Mouse (Mus musculus) adrenal gland, adult 8-10 months (tissue): ENCODE results near the gene Mcm9. TPM values are rescaled to one million over a fixed set of nuclear protein-coding genes. Genes with fewer than 3 reads are reported as not detected.
"Not testable (repeated sequence)": the region's sequence is repeated elsewhere in the genome, so short reads cannot be mapped to it uniquely, and the experiment has no call there.

Experiments used
- DNase-seq: peaks from one replicate; pipeline ENCODE4 v3.0.0; 2022
- total RNA-seq, 4 experiments: library from RNA; stranded (reverse); gene quantifications; 2 replicates each; pipeline ENCODE4 v1.2.4; 2022

Gene Mcm9
- 10 to 100 TPM; 10.3 to 16.2 (median 13.9) TPM for total RNA-seq

DNA sequence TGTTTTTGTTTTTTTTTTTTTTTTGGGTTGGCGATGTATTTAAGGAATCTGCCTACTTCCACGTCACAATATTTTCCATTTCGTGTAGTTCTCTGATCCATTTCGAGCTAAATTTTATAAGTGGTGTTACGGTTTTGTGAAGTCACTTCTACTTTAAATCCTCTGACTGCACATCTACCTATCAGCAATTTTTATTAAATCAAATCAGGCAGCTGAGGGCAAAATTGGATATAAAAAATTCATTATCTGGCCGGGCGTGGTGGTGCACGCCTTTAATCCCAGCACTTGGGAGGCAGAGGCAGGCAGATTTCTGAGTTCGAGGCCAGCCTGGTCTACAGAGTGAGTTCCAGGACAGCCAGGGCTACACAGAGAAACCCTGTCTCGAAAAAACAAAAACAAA lies at the start of gene Mcm9:
Mcm9 (minus strand) TSS at position 101 of the 400 bp plus-strand sequence.
- DNase-seq: not testable (repeated sequence)

GRCm38 (mm10) chr10:53661788-53662187 lies 31.5 kb upstream of the Mcm9 start:
- DNase-seq: no peak

DNA sequence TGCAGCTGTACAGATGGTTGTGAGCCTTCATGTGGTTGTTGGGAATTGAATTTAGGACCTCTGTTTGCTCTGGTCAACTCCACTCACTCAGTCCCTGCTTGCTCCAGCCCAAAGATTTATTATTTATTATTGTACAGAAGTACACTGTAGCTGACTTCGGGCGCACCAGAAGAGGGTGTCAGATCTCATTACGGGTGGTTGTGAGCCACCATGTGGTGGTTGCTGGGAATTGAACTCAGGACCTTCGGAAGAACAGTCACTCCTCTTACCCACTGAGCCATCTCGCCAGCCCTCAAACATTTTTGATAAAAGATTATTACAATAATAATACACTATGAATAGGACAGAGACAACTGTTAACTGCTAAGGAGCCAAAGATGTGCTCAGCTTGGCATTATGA lies 24.0 kb upstream of the Mcm9 start:
- not testable (repeated sequence) for DNase-seq

DNA sequence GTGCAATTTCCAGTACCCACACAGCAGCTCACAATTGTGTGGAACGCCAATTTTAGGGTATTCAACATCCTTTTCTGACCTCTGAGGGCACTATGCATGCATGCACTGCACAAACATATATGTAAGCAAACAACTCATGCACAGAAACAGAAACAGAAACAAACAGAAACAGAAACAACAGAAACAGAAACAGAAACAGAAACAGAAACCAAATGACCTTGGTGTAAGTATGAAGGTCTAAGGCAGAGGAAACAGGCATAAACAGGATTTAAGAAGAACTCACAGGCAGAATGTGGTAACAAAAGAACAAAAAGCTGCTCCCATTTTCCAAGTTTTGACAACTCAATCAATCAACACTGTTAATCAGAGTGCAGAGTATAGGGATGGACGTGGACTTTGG lies 20.4 kb upstream of the Mcm9 start:
- no peak for DNase-seq

DNA sequence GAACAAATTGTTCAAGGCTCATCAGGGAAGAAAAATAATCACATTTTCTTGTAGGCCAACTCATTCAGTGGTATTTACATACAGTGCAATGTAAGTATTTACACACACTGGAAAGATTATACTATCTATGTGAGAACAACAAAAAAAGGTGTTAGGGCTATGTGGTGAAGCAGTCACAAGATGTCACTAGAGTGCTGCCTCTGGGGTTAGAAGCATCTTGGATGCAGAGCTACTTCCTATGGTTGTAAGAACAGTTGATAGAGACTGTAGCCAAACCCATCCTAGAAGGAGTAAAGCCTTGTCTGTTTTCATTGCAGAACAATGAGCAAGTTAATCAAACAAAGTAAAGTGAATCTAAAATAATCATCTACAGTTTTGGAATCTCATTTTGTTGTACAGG lies 11.3 kb upstream of the Mcm9 start:
- DNase-seq: no peak

DNA sequence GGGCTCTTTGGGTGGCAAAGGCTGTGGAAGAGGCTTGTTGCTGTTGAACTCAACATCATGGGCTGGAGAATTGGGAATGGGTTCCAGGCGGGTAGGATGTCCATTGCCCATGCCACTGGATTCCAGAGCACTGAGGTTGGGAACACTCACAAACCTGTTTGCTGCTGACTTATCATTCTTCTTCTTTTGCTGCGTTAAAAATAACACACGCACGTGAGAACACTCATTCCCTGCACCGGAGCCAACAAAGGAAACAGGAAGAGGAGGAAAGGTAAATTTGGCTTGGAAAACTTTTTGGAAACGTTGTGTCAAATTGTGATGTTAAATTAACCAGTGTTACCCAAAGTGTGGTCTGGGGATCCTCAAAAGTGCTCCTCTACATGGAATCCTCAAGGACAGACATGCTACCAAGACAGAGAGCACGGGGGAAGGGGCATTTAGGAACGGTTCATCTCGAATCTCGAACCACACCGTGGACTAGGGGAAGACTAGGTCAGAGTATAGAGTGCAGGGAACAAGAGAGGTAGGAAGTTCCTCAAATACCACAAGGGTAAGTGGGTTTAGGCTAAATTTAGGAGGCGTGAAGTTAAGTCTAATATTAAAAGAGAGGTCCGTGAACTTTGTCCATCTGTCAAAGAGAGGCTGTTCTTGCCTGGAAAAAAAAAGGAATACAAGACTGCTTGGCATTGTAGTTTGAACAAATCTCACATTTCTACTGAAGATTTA lies 5.2 kb upstream of the Mcm9 start:
- no peak for DNase-seq

- DNase-seq: no peak
Measured at GRCm38 (mm10) chr10:53634160-53634559, 3.9 kb upstream of the Mcm9 start.

GRCm38 (mm10) chr10:53629918-53630250 lies 355 bp downstream of the Mcm9 start:
- peak; percentile 97 for DNase-seq

GRCm38 (mm10) chr10:53629247-53629917 lies 857 bp downstream of the Mcm9 start:
- DNase-seq: peak; percentile 85

GRCm38 (mm10) chr10:53615850-53616616 lies 14.2 kb downstream of the Mcm9 start:
- DNase-seq: no peak

DNA sequence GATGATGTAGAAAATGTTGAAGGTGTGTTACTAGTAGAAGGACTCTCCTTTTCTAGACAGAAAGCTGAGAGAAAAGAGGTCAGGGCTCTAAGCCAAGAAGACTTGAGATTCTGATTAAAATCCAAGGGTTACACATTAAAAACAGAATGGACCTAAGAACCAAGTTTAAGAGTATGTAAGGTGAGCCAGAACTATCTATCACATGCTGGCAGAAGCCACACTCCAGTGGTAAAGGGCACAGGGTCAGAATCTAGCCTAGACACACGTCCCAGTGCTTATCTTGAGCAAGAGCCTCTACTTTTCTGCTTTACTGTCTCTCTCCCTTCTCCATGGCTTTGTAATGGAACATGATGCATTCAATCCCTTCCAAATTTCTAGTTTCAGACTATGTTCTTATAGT lies 16.3 kb downstream of the Mcm9 start:
- DNase-seq: no peak

GRCm38 (mm10) chr10:53612172-53612571 lies 18.1 kb downstream of the Mcm9 start:
- DNase-seq: no peak

DNA sequence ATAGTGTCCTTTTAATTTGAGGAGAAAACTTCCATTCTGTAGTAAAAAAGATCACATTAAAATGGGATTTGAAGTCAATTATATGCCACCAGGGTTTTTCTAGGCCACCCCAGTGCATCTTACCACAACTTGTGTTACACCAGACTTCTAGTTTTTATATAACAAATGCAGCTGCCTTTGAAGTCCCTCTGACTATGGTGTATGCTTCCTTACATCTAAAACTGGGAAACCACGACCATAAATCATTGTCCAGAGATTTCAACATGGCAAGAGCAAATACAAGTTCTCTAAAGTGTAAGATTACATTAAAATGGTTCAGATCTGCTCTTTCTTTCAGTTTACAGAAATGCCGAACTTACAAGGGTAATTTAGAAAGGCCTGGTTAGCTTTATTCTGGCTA lies 22.0 kb downstream of the Mcm9 start:
- DNase-seq: no peak

DNA sequence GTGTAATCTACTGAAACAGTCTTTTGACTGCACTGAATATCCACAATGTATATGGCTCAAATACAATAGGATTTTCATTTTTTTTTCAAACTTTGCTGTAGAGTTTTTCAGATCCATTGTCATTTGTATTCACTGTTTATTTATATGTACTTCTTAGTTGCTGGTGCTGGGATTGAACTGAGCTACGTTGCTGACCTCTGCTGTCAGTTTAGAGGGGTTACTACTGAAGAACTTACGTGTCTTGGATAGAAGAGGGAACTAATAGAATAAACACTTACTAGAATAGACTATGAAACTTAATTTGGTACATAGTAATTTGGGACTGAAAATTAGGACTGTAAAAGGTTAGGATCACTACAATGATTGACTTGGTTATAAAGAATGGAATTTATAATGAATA lies 24.9 kb downstream of the Mcm9 start:
- DNase-seq: no peak

DNA sequence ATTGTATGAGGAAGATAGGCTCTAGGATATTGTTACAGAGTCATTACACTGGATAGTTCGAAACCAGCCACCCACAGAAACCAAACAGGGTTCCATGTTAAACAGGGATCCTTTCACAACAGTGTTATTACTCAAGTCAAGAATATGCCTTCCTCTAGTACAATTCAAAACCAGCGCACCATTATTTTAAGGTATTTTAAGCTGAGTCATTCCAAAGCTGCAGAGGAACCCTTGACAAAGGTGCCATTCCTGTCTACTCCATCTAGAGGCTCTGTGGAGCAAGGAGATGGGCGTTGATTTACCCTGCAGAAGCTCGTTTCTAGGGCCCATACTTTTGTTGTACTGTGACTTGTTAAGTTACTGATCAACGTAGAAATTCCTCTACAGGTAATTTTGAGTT lies 31.4 kb downstream of the Mcm9 start:
- DNase-seq: no peak

GRCm38 (mm10) chr10:53597121-53597881 lies 32.9 kb downstream of the Mcm9 start:
- DNase-seq: no peak

DNA sequence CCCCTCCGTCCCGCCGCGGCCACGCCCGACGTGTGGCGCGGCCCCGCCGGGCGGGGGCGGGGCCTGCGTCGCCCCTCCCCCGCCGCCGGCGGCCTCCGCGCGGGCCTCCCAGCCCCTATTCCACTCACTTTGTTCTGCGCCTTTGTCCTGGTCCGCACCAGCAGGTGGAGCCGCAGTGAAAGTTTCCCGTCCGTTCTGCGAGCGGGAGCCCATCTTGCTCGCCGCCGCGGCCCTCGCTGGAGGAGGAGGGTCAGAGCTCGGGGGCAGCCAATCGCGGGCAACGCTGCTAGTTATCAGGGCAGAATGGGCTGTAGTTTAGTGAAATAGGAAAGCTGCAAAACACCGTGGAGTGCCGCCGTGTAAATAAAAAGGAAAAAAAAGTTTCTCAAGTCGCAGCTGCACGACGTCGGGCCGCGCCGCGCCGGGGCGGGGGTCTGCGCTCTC lies 33.5 kb downstream of the Mcm9 start, which contains the start of gene Asf1a:
Asf1a (plus strand) TSS at position 81 of the 444 bp plus-strand sequence.
- DNase-seq: peak; percentile 97

DNA sequence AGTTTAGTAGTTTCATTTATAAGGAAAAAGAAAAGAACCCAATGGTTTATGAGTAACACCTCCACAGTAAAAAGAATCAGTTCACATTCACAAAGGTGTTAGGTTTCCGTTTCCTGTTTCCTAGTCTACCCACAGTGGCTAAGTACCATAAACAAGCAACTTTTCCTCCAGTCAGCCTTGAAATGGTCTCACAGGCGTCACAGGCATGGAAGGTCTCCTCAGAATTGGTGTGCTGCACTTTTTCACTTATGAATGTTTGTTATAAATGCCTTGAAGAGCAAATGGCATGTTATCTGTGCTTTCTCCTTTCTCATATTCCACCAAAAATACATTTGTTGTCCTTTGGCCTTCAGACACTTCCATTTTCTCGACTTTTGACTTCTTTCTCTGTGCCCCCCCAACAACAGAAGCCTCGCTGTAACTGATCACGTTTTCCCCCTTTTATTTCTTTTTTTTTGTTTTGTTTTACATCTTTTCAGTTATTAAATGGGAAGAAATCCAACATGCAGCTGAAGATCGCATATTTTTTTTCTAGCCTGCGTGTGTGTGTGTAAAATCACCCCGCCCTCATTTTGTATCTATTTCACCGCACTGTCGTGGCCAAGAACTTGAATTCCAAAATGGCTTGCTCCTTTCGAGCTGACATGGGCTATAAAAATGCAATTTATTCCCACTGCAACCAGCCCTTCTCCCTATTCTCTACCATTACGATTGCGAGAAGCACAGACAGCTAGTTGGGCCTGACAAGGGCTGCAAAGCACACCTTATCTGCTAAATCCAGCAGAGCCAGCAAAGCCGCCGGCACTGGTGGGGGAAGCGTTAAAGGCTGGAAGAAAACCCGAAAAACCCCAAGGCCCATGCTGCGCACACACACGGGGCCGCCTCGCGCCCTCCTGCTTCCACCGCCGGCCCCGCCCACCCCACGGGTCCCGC lies 34.2 kb downstream of the Mcm9 start:
- peak; percentile 72 for DNase-seq

- DNase-seq: no peak
Measured at GRCm38 (mm10) chr10:53585777-53586176, 44.5 kb downstream of the Mcm9 start.

GRCm38 (mm10) chr10:53581087-53581486 lies 49.2 kb downstream of the Mcm9 start:
- DNase-seq: no peak

GRCm38 (mm10) chr10:53580621-53581081 lies 49.6 kb downstream of the Mcm9 start:
- DNase-seq: peak; percentile 35
